Mouse (Mus musculus) intestine, embryonic 16.5 days (tissue): Measurements from ENCODE around the gene Baiap2l2. TPM values are rescaled to one million over a fixed set of nuclear protein-coding genes. Genes with fewer than 3 reads are reported as not detected.

Source experiments
- ATAC-seq: fragments of 200-750 bp; cut with Nextera tagmentation; 2 replicates; pipeline ENCODE4 v1.8.0; 2017; ENCODE audit warnings: moderate TSS enrichment, moderate library complexity
- H3K27ac ChIP-seq: fragments of 300-500 bp; sonication (generic); 2 replicates; pipeline ENCODE4 v1.5.1; 2014; ENCODE audit warnings: mild to moderate bottlenecking, low read length
- H3K27me3 ChIP-seq: fragments of 300-500 bp; sonication (generic); replicated peaks from 2 replicates; pipeline ENCODE4 v1.6.1; 2014; ENCODE audit warnings: low read length, control low read depth, mixed read lengths; ENCODE audit not compliant: control insufficient read depth, insufficient read depth
- H3K36me3 ChIP-seq: fragments of 300-500 bp; sonication (generic); 2 replicates; pipeline ENCODE4 v1.6.1; 2014; ENCODE audit warnings: low read length, control low read depth; ENCODE audit not compliant: control insufficient read depth, insufficient read depth
- H3K4me1 ChIP-seq: fragments of 300-500 bp; sonication (generic); 2 replicates; pipeline ENCODE4 v1.6.1; 2014; ENCODE audit warnings: low read length, control low read depth, mixed read lengths; ENCODE audit not compliant: control insufficient read depth, insufficient read depth
- H3K4me2 ChIP-seq: fragments of 300-500 bp; sonication (generic); 2 replicates; pipeline ENCODE4 v1.6.1; 2014; ENCODE audit warnings: low read depth, low read length, control low read depth
- H3K4me3 ChIP-seq: fragments of 300-500 bp; sonication (generic); 2 replicates; pipeline ENCODE4 v1.5.1; 2014; ENCODE audit warnings: mild to moderate bottlenecking, low read length
- H3K9ac ChIP-seq: fragments of 300-500 bp; sonication (generic); 2 replicates; pipeline ENCODE4 v1.6.1; 2014; ENCODE audit warnings: low read depth, low read length
- H3K9me3 ChIP-seq: fragments of 300-500 bp; sonication (generic); 2 replicates; pipeline ENCODE4 v1.6.1; 2016; ENCODE audit warnings: low read length, control low read depth; ENCODE audit not compliant: control insufficient read depth
- WGBS: fragments of 180-500 bp; shearing (Covaris S2); extraction: QIAGEN DNeasy Blood & Tissue Kit; methylation state at CpG from one replicate; pipeline ENCODE4 v1.1.7; 2014; 5-methylcytosine and 5-hydroxymethylcytosine counted together
- polyA plus RNA-seq: library from polyadenylated mRNA; unstranded; fragments of >200 nt; fragmentation: Nextera tagmentation; extraction: Ambion mirVana; gene quantifications from 2 replicates; pipeline ENCODE4 v1.2.1, GENCODE M21; 2015

The Baiap2l2 gene
- polyA plus RNA-seq, 1 experiment from 2014 or later, result 13.6 TPM

DNA sequence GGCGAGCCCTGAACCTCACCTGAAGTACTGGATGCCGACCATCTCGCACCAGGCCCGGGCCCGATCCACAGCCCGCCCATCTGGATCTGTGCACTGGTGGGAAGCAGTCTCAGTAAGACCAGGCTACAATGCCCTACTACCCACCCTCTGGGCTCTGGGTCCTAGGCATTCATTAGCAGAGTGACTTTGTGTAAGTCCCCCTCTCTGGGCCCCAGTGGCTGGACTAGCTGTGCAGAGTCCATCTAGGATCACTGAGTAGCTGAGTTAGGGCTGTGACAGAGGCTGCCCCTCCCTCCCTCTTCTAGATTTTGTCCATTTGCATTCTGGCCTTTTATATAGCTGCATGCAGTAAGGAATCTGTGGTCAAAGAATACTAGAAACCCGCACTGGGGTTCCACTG lies 1.8 kb upstream of the Baiap2l2 start:
- WGBS, result 94% methylated on average over 7 of the region's 7 CpGs
- H3K27me3 ChIP-seq, result no peaks in the 10 kb centered on the region
- peaks cover 23% of the 10 kb centered on the region for H3K4me1 ChIP-seq
- H3K36me3 ChIP-seq, result no peaks in the 10 kb centered on the region
- peak overlapping the region; percentile 33 for H3K4me2 ChIP-seq
- H3K4me3 ChIP-seq, result peak overlapping the region; percentile 3; the same call in 1 of the 2 replicates
- ATAC-seq, result peak; percentile 14; the same call in 1 of the 2 replicates
- H3K27ac ChIP-seq, result peak overlapping the region; percentile 79
- peak overlapping the region; percentile 25; the same call in 1 of the 2 replicates for H3K9ac ChIP-seq
- no peaks in the 10 kb centered on the region for H3K9me3 ChIP-seq

DNA sequence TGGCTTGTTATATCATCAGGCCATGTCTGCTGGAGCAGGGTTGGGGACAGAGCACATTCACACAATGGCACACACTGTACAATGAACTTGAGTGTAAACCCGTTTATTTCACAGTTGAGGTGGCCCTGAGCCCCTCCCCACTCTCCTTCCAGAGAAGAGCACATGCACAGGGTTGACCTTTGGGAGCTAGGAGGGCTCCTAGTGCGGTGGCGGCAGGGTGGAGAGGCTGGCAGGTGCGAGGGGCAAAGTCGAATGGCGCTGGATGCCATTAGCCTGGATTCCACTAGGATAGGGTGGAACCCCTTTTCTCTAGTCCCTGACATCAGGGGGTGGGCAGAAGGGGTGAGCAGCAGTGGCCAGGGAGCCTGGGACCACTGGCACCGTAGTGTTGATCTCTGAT lies 804 bp upstream of the Baiap2l2 start:
- Histone ChIP-seq H3K36me3 (no peaks in the 10 kb centered on the region), H3K27me3 (no peaks in the 10 kb centered on the region), H3K27ac (peak overlapping the region; percentile 79), H3K9ac (peak overlapping the region; percentile 72), H3K9me3 (no peaks in the 10 kb centered on the region), H3K4me2 (peak overlapping the region; percentile 56), H3K4me3 (peak overlapping the region; percentile 19; the same call in 1 of the 2 replicates), H3K4me1 (peaks cover 29% of the 10 kb centered on the region)
- WGBS, result 74% methylated on average over 7 of the region's 7 CpGs
- peak; percentile 16 for ATAC-seq

DNA sequence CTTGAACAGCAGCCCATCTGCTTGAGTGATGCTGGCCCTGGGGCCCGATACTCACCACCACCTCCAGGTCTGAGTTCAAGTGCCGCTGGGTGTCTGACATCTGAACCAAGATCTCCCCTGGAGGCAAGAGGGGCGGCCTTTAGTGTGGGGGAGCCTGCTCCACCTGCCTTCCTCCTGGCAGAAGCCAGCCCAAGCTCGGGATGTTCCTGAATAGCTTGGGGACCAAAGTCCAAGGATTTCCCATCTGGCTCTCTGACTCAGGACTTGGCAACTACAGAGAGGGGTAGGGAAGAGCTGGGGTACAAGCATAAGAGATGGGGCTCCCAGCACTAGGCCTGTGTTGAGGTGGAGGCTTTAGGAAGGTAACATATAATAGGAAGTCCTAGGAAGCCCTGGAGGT lies 2.0 kb downstream of the Baiap2l2 start:
- H3K9me3 ChIP-seq, result no peaks in the 10 kb centered on the region
- H3K9ac ChIP-seq, result peak overlapping the region; percentile 72
- 60% methylated on average over 4 of the region's 4 CpGs for WGBS
- no peaks in the 10 kb centered on the region for H3K36me3 ChIP-seq
- peak overlapping the region; percentile 49; the same call in 1 of the 2 replicates for H3K4me3 ChIP-seq
- ATAC-seq, result no peak
- peaks cover 35% of the 10 kb centered on the region for H3K4me1 ChIP-seq
- no peaks in the 10 kb centered on the region for H3K27me3 ChIP-seq
- peak overlapping the region; percentile 56 for H3K4me2 ChIP-seq
- H3K27ac ChIP-seq, result peak overlapping the region; percentile 88

DNA sequence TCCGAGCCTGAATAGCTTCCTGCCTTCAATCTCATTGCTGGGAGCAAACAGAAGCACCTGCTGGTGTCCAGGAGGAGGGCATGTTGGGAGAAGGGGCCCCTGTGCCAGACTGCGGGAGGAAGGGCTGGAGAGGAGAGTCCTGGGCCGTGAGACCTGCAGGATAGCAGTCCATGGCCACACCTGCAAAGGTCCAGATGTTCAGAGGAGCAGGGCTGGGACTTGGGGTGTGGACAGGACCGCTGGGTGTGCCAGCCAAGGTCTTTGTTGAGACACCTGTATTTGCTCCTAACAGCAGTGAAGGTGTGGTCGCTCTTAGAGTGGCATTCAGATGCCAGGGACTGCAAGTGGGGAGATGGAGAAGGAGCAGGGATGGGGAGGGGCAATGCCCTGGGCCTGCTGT lies 2.9 kb downstream of the Baiap2l2 start:
- 0 out of 2 replicates have a peak overlapping the region, but pooled peaks have one; percentile 72 for H3K9ac ChIP-seq

DNA sequence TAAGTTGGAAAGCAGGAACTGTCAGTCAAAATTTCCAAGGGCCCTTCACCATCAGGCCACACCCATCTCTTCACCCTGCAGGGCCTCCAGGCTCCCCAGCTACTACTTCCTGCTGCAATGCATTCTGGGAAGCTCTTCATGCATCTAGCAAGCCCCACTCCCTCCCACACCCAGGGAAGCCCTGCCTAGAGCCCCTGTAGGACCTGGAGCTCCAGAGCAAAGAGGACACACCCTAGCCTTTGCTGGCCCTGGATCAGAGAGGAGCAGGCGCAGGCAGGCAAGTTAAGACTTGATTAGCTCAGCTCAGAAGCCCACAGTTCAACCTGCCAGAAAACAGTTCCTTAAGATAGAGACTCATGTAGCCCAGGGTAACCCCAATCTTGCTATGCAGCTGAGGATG lies 3.9 kb downstream of the Baiap2l2 start:
- H3K27ac ChIP-seq, result peak overlapping the region; percentile 88
- no peaks in the 10 kb centered on the region for H3K27me3 ChIP-seq
- H3K4me3 ChIP-seq, result no peak overlapping the region
- WGBS, result 50% methylated on average over 1 of the region's 1 CpGs
- peaks cover 22% of the 10 kb centered on the region for H3K4me1 ChIP-seq
- H3K4me2 ChIP-seq, result no peak overlapping the region; the same call in 1 of the 2 replicates
- no peaks in the 10 kb centered on the region for H3K9me3 ChIP-seq
- ATAC-seq, result peak; percentile 31
- H3K36me3 ChIP-seq, result no peaks in the 10 kb centered on the region
- H3K9ac ChIP-seq, result no peak overlapping the region; the same call in 1 of the 2 replicates

More for the DNA sequence above, 2.9 kb downstream of the Baiap2l2 start:
- Histone ChIP-seq H3K27ac (peak overlapping the region; percentile 88), H3K4me1 (peaks cover 32% of the 10 kb centered on the region), H3K27me3 (no peaks in the 10 kb centered on the region), H3K36me3 (no peaks in the 10 kb centered on the region), H3K4me3 (no peak overlapping the region; the same call in 1 of the 2 replicates), H3K4me2 (peak overlapping the region; percentile 40), H3K9me3 (no peaks in the 10 kb centered on the region)
- peak; percentile 70 for ATAC-seq
- 43% methylated on average over 5 of the region's 5 CpGs for WGBS

DNA sequence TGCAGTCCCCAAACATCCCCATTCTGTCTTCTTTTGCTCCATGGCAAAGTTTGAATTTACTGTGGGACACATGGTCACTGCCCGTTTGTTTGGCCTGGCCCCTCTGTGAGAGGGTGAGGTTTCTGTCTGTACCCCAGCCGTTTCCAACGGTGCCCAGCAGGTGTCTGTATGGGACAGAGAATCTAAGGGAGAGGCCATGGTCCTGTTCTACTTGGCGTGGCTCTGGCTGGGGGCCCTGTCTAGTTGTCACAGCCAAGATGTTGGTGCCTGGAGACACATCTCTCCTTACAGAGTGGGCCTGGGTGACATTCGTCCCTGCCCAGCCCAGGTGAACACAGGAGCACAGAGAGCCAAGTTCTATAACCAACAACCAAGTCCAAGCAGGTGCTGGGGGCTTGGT lies 4.5 kb downstream of the Baiap2l2 start:
- WGBS, result 57% methylated on average over 5 of the region's 5 CpGs
- peak overlapping the region; percentile 66 for H3K27ac ChIP-seq
- ATAC-seq, result no peak

DNA sequence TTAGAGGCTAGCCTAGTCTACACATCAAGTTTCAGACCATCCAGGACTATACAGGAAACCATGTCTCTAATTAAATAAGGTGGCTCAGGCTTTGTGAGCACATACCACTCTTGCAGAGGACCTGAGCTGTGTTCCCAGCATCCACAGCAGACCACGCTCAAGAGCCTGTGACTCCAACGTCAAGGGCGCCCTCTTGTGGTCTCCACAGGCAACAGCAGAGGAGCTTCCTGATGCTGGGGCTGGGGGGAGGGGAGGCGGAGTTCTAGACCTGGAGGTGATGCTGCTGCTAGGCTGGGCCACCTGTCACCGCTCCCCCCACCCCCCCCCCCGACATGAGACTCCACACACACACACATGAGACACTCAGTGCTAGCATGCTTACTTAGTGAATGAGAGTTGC lies 5.1 kb downstream of the Baiap2l2 start:
- Histone ChIP-seq H3K4me2 (no peak overlapping the region), H3K9me3 (no peaks in the 10 kb centered on the region), H3K36me3 (no peaks in the 10 kb centered on the region), H3K4me1 (peaks cover 18% of the 10 kb centered on the region), H3K27me3 (no peaks in the 10 kb centered on the region), H3K27ac (no peak overlapping the region), H3K9ac (no peak overlapping the region), H3K4me3 (no peak overlapping the region)
- ATAC-seq, result no peak
- 29% methylated on average over 6 of the region's 6 CpGs for WGBS

More for the DNA sequence above, 4.5 kb downstream of the Baiap2l2 start:
- peaks cover 18% of the 10 kb centered on the region for H3K4me1 ChIP-seq
- H3K9me3 ChIP-seq, result no peaks in the 10 kb centered on the region
- H3K4me2 ChIP-seq, result no peak overlapping the region
- no peaks in the 10 kb centered on the region for H3K27me3 ChIP-seq
- H3K4me3 ChIP-seq, result no peak overlapping the region
- H3K36me3 ChIP-seq, result no peaks in the 10 kb centered on the region
- H3K9ac ChIP-seq, result no peak overlapping the region

DNA sequence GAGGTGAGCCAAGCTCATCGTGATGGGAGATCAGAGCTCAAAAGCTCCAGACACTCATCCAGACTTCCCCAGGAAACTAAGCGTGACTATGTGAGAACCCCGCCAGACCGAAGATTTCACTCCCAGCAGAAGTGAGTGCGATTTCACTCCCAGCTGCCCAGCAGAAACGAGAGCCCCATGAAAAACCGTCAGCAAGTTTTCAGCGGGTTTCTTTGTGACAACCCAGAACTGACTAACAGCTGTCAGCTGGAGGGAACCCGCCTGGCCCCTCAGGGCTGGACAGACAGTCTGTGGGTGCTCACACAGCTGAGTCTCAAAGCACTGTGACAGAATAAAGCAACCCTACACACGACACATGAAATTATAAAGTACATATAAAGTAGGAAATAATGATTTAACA lies 7.6 kb downstream of the Baiap2l2 start:
- no peak for ATAC-seq
- Histone ChIP-seq H3K9ac (no peak overlapping the region), H3K27ac (no peak overlapping the region), H3K4me1 (peaks cover 17% of the 10 kb centered on the region), H3K27me3 (no peaks in the 10 kb centered on the region), H3K36me3 (no peaks in the 10 kb centered on the region), H3K4me3 (no peak overlapping the region), H3K4me2 (no peak overlapping the region), H3K9me3 (no peaks in the 10 kb centered on the region)
- 70% methylated on average over 10 of the region's 10 CpGs for WGBS

DNA sequence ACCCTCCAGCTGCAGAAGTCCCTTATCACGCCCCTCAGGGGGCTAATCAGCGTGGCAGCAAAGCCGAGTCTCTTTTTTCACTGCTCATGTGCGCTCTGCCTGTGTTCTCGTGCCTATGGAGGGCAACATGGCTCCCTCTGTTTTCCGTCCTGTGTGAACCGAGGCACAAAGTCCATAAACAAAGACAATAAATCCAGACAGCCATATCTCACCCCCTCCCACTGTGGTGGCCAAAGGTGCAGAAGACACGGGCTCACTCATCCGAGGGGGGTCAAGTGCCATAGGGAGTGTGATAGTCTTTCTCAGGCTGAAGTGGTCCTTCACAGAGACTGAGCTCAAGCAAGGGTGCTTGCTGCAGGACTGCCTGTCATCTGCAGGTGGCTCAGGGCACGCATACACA lies 12.3 kb downstream of the Baiap2l2 start:
- H3K9ac ChIP-seq, result no peak overlapping the region
- ATAC-seq, result peak; percentile 62
- 0 out of 2 replicates have a peak overlapping the region, but pooled peaks have one; percentile 15 for H3K27ac ChIP-seq
- no peaks in the 10 kb centered on the region for H3K36me3 ChIP-seq
- H3K9me3 ChIP-seq, result no peaks in the 10 kb centered on the region
- 57% methylated on average over 10 of the region's 10 CpGs for WGBS
- no peak overlapping the region for H3K4me2 ChIP-seq
- peaks cover 16% of the 10 kb centered on the region for H3K4me1 ChIP-seq
- 0 out of 2 replicates have a peak, but pooled peaks cover 2% of the 10 kb centered on the region for H3K27me3 ChIP-seq
- H3K4me3 ChIP-seq, result no peak overlapping the region
